Mouse (Mus musculus) liver, adult 2 months (tissue): ENCODE measurements around the gene Kif3a. TPM values are rescaled to one million over a fixed set of nuclear protein-coding genes. Genes with fewer than 3 reads are reported as not detected.
A peak's percentile ranks its signal among the peaks of the same experiment; 100 is the strongest.

Experiments
- DNase-seq: peaks from one replicate; pipeline ENCODE4 v3.0.0-alpha.2; 2011; ENCODE audit warnings: low read depth, low spot score; ENCODE audit errors: extremely low read depth
- H3K27ac ChIP-seq: fragments of 200-500 bp; replicated peaks from 2 replicates; pipeline ENCODE4 v1.5.1; 2012; ENCODE audit warnings: low read depth, mild to moderate bottlenecking, control low read depth, inconsistent platforms, low read length; ENCODE audit not compliant: insufficient read depth
- H3K27me3 ChIP-seq: fragments of 200-500 bp; 2 replicates; pipeline ENCODE4 v1.6.1; 2012; ENCODE audit warnings: mild to moderate bottlenecking, moderate library complexity, low read length, inconsistent platforms; ENCODE audit not compliant: control insufficient read depth, insufficient read depth
- H3K36me3 ChIP-seq: fragments of 200-500 bp; 2 replicates; pipeline ENCODE4 v1.6.1; 2012; ENCODE audit warnings: low read length, inconsistent platforms; ENCODE audit not compliant: control insufficient read depth, insufficient read depth
- H3K4me1 ChIP-seq: fragments of 200-500 bp; 2 replicates; pipeline ENCODE4 v1.6.1; 2011; ENCODE audit warnings: low read length; ENCODE audit not compliant: control insufficient read depth, insufficient read depth
- H3K4me3 ChIP-seq: fragments of 200-500 bp; 2 replicates; pipeline ENCODE4 v1.5.1; 2011; ENCODE audit warnings: low read depth, mild to moderate bottlenecking, control low read depth, low read length, moderate library complexity; ENCODE audit not compliant: insufficient read depth
- H3K79me2 ChIP-seq: fragments of 200-500 bp; 2 replicates; pipeline ENCODE4 v1.6.1; 2012; ENCODE audit warnings: inconsistent platforms, mild to moderate bottlenecking, low read length, moderate library complexity; ENCODE audit not compliant: control insufficient read depth, insufficient read depth
- H3K9ac ChIP-seq: fragments of 200-500 bp; 2 replicates; pipeline ENCODE4 v1.6.1; 2012; ENCODE audit warnings: low read depth, mild to moderate bottlenecking, control low read depth, inconsistent platforms, low read length
- CTCF ChIP-seq: fragments of 200-500 bp; IDR thresholded peaks from 2 replicates; pipeline ENCODE4 v1.5.1; 2011; ENCODE audit warnings: low read depth, low read length, control low read depth
- POLR2A ChIP-seq: fragments of 200-500 bp; IDR thresholded peaks from 2 replicates; pipeline ENCODE4 v1.6.1; 2011; ENCODE audit warnings: low read length, control low read depth; ENCODE audit not compliant: insufficient read depth; ENCODE audit errors: extremely low read depth
- WGBS: fragments of 180-500 bp; shearing (Covaris S2); methylation state at CpG from one replicate; pipeline ENCODE4 v1.1.7; 2018; 5-methylcytosine and 5-hydroxymethylcytosine counted together
- polyA plus RNA-seq: library from polyadenylated mRNA; depleted of rRNA; stranded (reverse); fragments of >200 nt; gene quantifications from 2 replicates; pipeline ENCODE4 v1.2.3, GENCODE M21; 2012; rRNA removed
- total RNA-seq: library from RNA; depleted of rRNA; stranded (reverse); fragments of >200 nt; gene quantifications from 2 replicates; pipeline ENCODE4 v1.2.3, GENCODE M21; 2014; rRNA removed

Gene Kif3a
- 2.2 and 2.7 TPM in 2 replicates for total RNA-seq
- 0.98 and 1.2 TPM in 2 replicates for polyA plus RNA-seq

DNA sequence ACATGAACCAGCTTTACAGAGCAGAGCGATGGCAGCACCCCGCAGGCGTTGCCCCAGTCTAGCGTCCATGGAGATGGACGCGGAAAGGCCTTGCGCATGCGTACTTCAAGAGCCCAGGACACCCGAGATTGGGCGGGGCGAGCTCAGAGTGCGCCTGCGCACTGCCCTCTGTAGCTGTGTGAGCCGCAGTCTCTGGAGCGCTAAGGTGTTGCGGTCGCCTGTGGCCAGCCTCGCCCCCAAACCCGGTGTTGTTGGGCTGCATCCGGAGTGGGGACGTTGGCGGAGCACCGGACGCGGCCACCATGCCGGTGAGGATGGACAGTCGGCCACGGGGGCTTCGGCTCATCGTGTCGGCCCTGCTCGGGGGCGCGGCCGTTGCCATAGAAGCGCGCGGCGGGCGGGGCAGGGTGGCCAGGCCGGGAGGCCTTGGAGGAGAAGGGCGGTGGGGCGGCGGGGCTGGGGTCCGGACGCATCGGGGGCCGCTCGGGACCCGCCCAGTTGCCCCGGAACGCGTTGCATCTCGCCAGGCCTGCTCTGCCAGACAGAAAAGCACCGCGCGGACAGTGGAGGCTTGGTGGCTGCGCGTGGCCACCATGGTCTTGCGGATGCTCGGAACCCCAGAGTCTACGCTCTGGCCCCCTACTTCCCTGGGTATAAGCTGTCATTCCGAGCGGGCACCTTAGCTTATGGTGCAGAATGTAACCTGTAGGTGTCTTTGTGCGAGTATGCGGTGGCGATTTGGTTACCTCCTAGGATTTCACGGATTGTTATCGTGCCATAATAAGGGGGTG lies at the start of gene Kif3a:
Gene Kif3a, plus strand, starts transcription at position 156 of the 791 bp plus-strand sequence.
- WGBS: 2% methylated on average over 69 of the region's 69 CpGs
- H3K27ac ChIP-seq: no peak within 1 kb of the TSS
- H3K27me3 ChIP-seq: no peaks in the 10 kb centered on the region
- H3K4me1 ChIP-seq: peaks cover 2% of the 10 kb centered on the region; the same call in 1 of the 2 replicates
- peak within 1 kb of the TSS; percentile 82 for H3K9ac ChIP-seq
- H3K36me3 ChIP-seq: no peaks in the 10 kb centered on the region
- peak; percentile 78 for DNase-seq
- peak within 1 kb of the TSS; percentile 92 for H3K4me3 ChIP-seq
- TF ChIP-seq POLR2A (no peak), CTCF (no peak)
- H3K79me2 ChIP-seq: no peaks in the 10 kb centered on the region

DNA sequence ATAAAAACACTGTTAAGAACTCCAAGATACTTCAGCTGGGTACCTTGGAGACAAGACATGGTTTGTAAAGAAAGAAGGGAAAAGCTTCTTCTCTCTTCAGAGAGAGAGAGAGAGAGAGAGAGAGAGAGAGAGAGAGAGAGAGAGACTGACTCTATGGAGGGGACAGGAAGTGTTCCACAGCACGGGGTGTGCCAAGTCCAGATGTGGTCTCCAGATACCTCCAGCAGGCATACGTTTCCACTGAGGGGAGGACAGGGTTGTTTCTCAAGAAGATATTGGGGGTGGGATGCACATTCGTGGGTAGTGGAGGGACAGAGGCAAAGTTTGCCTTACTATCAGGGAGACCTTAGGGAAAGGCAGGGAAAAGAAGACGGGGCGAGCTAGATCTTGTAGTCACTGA lies 48.4 kb upstream of the Kif3a start:
- H3K4me1 ChIP-seq: no peaks in the 10 kb centered on the region
- no peak overlapping the region for H3K9ac ChIP-seq
- no peaks in the 10 kb centered on the region for H3K36me3 ChIP-seq
- H3K27ac ChIP-seq: no peak overlapping the region
- H3K79me2 ChIP-seq: no peaks in the 10 kb centered on the region; the same call in 1 of the 2 replicates
- 63% methylated on average over 5 of the region's 5 CpGs for WGBS
- TF ChIP-seq CTCF (no peak), POLR2A (no peak)
- no peak for DNase-seq
- H3K4me3 ChIP-seq: no peak overlapping the region
- H3K27me3 ChIP-seq: 0 out of 2 replicates have a peak, but pooled peaks cover 3% of the 10 kb centered on the region

DNA sequence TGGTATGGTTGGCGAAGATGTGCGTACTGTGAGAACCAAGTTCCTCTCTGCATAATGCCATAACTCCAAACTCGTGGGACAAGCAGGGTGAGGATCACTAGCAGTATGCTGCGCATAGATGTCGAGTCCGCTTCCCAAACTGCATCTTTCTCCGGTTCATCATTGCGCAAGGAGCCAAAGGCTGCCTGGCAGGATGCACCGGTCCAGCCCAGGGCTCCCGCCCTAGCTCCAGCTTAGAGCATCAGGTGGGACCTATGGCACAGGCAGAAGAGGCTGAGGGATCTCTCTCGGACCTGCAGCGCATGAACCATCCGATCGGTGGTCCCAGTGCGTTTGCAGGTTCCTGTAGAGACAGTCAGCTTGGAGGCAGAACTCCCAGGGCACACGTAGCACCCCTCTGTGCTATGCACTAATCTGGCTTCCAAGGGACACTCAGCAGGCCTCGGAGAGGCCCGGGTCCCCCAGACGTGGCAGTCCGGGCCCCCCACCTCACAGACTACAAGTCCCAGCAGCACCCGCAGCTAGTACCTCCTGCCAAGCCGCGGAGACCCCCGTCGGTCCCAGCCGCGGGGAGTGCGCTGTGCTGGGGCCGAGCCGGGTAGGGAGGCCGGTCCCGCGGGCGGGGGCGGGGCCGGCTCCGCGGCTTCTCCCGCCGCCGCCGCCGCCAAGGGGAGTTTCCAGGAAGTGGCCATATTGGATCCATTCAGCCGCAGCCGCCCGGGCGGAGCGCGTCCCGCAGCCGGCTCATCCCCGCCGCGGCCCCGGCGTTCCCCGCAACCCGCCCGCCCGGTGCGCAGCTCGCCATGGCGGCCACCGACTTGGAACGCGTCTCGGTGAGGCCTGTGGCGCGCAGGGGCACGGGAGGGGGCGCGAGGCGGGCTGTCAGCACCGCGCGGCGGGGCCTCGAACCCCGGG lies 47.7 kb upstream of the Kif3a start, which contains the start of gene Sept8:
Gene Sept8, plus strand, starts transcription at position 51 of the 915 bp plus-strand sequence.
- H3K36me3 ChIP-seq: no peaks in the 10 kb centered on the region
- peak within 1 kb of the TSS; percentile 79 for H3K4me3 ChIP-seq
- no peak for TF ChIP-seq CTCF
- H3K9ac ChIP-seq: peak within 1 kb of the TSS; percentile 84
- no peaks in the 10 kb centered on the region for H3K4me1 ChIP-seq
- WGBS: 4% methylated on average over 73 of the region's 79 CpGs
- H3K27ac ChIP-seq: peak within 1 kb of the TSS; percentile 34; the same call in 1 of the 2 replicates
- H3K27me3 ChIP-seq: 0 out of 2 replicates have a peak, but pooled peaks cover 3% of the 10 kb centered on the region
- H3K79me2 ChIP-seq: no peaks in the 10 kb centered on the region; the same call in 1 of the 2 replicates
- DNase-seq: peak; percentile 22

DNA sequence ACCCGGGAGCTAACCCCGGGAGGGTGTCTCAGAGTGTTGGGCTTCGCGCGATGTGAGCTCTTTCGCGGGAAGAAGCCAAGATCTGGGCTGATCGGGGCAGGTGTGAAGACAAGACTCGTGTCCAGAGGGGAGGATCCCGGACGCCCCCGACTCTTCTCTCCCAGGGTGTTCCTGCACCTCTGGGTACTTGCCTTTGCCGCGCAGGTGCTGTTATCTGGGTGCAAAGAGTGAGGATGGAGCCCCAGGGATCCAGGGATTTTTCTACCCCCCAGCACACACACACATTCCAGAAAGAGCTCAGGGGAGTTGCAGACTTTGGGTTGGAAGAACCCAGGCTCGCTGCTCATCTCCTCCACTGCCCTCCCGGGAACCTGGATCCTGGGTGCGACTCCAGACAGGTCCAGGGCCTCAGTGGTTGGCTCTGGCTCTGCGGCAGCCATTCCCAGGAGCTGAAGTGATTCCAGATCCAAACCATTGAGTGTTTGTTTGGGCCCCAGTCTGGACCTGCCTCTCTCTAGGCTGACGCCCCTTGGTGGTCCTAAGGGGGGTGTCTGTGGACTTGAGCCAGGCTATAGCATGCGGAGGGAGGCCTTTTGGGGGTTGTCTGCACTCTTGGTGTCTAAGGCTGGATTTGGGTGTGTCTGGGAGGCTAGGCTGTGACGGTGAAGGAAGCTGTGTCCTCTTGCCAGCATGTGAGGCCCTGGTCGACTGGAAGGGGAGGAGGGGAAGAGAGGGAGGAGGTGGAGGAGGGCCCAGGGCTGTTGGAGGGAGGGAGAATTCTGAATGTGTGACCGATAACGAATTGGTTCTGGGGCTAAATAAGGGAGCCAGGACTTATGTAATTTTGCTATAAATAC lies 46.8 kb upstream of the Kif3a start:
- Histone ChIP-seq H3K27me3 (0 out of 2 replicates have a peak, but pooled peaks cover 3% of the 10 kb centered on the region), H3K4me3 (peak overlapping the region; percentile 79), H3K9ac (peak overlapping the region; percentile 84), H3K36me3 (no peaks in the 10 kb centered on the region), H3K27ac (peak overlapping the region; percentile 34), H3K4me1 (no peaks in the 10 kb centered on the region), H3K79me2 (no peaks in the 10 kb centered on the region; the same call in 1 of the 2 replicates)
- peak; percentile 12 for DNase-seq
- no peak for TF ChIP-seq CTCF
- TF ChIP-seq POLR2A: no peak
- 18% methylated on average over 24 of the region's 24 CpGs for WGBS
